Mouse (Mus musculus) stomach, postnatal 0 days (tissue): ENCODE data around the gene Neurl4. TPM values are rescaled to one million over a fixed set of nuclear protein-coding genes. Genes with fewer than 3 reads are reported as not detected.
"Not testable (repeated sequence)": the region's sequence is repeated elsewhere in the genome, so short reads cannot be mapped to it uniquely, and the experiment has no call there.

Experiments
- ATAC-seq: fragments of 200-750 bp; cut with Nextera tagmentation; 2 replicates; pipeline ENCODE4 v1.8.0; 2017; ENCODE audit not compliant: low FRiP score, low TSS enrichment
- DNase-seq: peaks from one replicate; pipeline ENCODE4 v3.0.0-alpha.2; 2016; ENCODE audit warnings: low spot score
- H3K27ac ChIP-seq: fragments of 300-500 bp; sonication (generic); replicated peaks from 2 replicates; pipeline ENCODE4 v1.5.1; 2014; ENCODE audit warnings: mild to moderate bottlenecking, control low read depth
- H3K27me3 ChIP-seq: fragments of 300-500 bp; sonication (generic); 2 replicates; pipeline ENCODE4 v1.6.1; 2014; ENCODE audit warnings: low read length; ENCODE audit not compliant: control insufficient read depth, insufficient read depth
- H3K36me3 ChIP-seq: fragments of 300-500 bp; sonication (generic); 2 replicates; pipeline ENCODE4 v1.6.1; 2014; ENCODE audit warnings: low read length, mixed read lengths; ENCODE audit not compliant: control insufficient read depth, insufficient read depth
- H3K4me1 ChIP-seq: fragments of 300-500 bp; sonication (generic); replicated peaks from 2 replicates; pipeline ENCODE4 v1.6.1; 2014; ENCODE audit warnings: antibody characterized with exemption; ENCODE audit not compliant: control insufficient read depth, insufficient read depth
- H3K4me2 ChIP-seq: fragments of 300-500 bp; sonication (generic); replicated peaks from 2 replicates; pipeline ENCODE4 v1.6.1; 2014; ENCODE audit warnings: low read depth, mild to moderate bottlenecking, control low read depth, moderate library complexity
- H3K4me3 ChIP-seq: fragments of 300-500 bp; sonication (generic); 2 replicates; pipeline ENCODE4 v1.5.1; 2014; ENCODE audit warnings: low read depth, low read length, control low read depth
- H3K9ac ChIP-seq: fragments of 300-500 bp; sonication (generic); 2 replicates; pipeline ENCODE4 v1.6.1; 2014; ENCODE audit warnings: mild to moderate bottlenecking, low read length, control low read depth, mixed read lengths
- H3K9me3 ChIP-seq: fragments of 300-500 bp; sonication (generic); 2 replicates; pipeline ENCODE4 v1.6.1; 2016; ENCODE audit warnings: low read length; ENCODE audit not compliant: control insufficient read depth
- CTCF ChIP-seq: IDR thresholded peaks from 2 replicates; pipeline ENCODE4 v1.5.1; 2016; ENCODE audit warnings: antibody characterized with exemption, low read depth, mild to moderate bottlenecking, moderate library complexity
- EP300 ChIP-seq: optimal IDR thresholded peaks from 2 replicates; pipeline ENCODE3; 2016; ENCODE audit warnings: antibody characterized with exemption
- WGBS: fragments of 180-500 bp; shearing (Covaris S2); extraction: QIAGEN DNeasy Blood & Tissue Kit; methylation state at CpG from one replicate; pipeline ENCODE4 v1.1.7; 2014; 5-methylcytosine and 5-hydroxymethylcytosine counted together
- polyA plus RNA-seq: library from polyadenylated mRNA; unstranded; fragments of >200 nt; fragmentation: Nextera tagmentation; extraction: Ambion mirVana; gene quantifications from 2 replicates; pipeline ENCODE4 v1.2.1, GENCODE M21; 2015

Neurl4 gene
- polyA plus RNA-seq: 2.3 and 3.9 TPM in 2 replicates

- Histone ChIP-seq H3K36me3 (peaks cover 8% of the 10 kb centered on the region; the same call in 1 of the 2 replicates), H3K27me3 (no peaks in the 10 kb centered on the region), H3K27ac (peak within 1 kb of the TSS; percentile 98), H3K4me3 (peak within 1 kb of the TSS; percentile 79), H3K9me3 (no peaks in the 10 kb centered on the region), H3K4me1 (peaks cover 4% of the 10 kb centered on the region; the same call in 1 of the 2 replicates), H3K4me2 (peak within 1 kb of the TSS; percentile 95), H3K9ac (peak within 1 kb of the TSS; percentile 84)
- DNase-seq: peak; percentile 93
- no peak for TF ChIP-seq CTCF
- TF ChIP-seq EP300: peak; percentile 78
- under 1% methylated on average over 31 of the region's 38 CpGs for WGBS
- peak; percentile 94 for ATAC-seq
These were observed at the start of gene Neurl4, which contains the start of gene 2810408A11Rik for GRCm38 (mm10) chr11:69900471-69901405. Gene Neurl4, plus strand, starts transcription at chr11:69901072. Gene 2810408A11Rik, minus strand, starts transcription at chr11:69900987.

- H3K27ac ChIP-seq: no peak overlapping the region
- DNase-seq: no peak
These were observed 46.9 kb upstream of the Neurl4 start for GRCm38 (mm10) chr11:69853994-69854393.

GRCm38 (mm10) chr11:69854680-69855079 lies 46.2 kb upstream of the Neurl4 start:
- no peak overlapping the region for H3K27ac ChIP-seq
- 78% methylated on average over 10 of the region's 10 CpGs for WGBS
- peaks cover 17% of the 10 kb centered on the region for H3K36me3 ChIP-seq
- ATAC-seq (no peak), DNase-seq (no peak)
- H3K9me3 ChIP-seq: no peaks in the 10 kb centered on the region
- no peak overlapping the region for H3K4me2 ChIP-seq
- TF ChIP-seq EP300 (no peak), CTCF (no peak)
- no peaks in the 10 kb centered on the region for H3K4me1 ChIP-seq
- H3K27me3 ChIP-seq: no peaks in the 10 kb centered on the region
- no peak overlapping the region for H3K4me3 ChIP-seq
- no peak overlapping the region for H3K9ac ChIP-seq

More at GRCm38 (mm10) chr11:69853994-69854393, 46.9 kb upstream of the Neurl4 start:
- Histone ChIP-seq H3K9ac (no peak overlapping the region), H3K4me3 (no peak overlapping the region), H3K27me3 (no peaks in the 10 kb centered on the region), H3K9me3 (no peaks in the 10 kb centered on the region), H3K36me3 (peaks cover 21% of the 10 kb centered on the region), H3K4me2 (no peak overlapping the region), H3K4me1 (no peaks in the 10 kb centered on the region)
- ATAC-seq: no peak
- TF ChIP-seq EP300 (no peak), CTCF (no peak)
- 48% methylated on average over 7 of the region's 7 CpGs for WGBS

DNA sequence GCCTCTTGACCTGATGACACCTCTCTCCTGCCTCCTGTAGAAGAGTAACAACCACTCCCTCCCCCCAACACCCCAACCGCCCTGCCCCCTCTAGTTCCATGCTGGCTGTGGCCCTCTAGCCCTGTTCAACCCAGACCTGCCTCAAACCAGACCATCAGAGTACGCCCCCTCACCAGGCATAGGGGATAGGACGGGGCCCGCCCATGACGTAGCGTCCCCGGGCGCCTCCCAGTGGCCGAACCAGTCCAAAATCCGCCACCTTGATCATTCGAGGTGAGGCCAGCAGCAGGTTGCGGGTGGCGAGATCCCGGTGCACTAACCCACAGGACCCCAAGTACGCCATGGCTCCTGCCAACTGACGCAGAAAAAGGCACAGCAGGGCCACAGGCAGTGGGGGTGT lies 45.5 kb upstream of the Neurl4 start:
- Histone ChIP-seq H3K4me3 (no peak overlapping the region), H3K4me1 (no peaks in the 10 kb centered on the region), H3K27me3 (no peaks in the 10 kb centered on the region), H3K36me3 (peaks cover 11% of the 10 kb centered on the region), H3K9ac (no peak overlapping the region), H3K27ac (no peak overlapping the region), H3K4me2 (no peak overlapping the region), H3K9me3 (no peaks in the 10 kb centered on the region)
- WGBS: 36% methylated on average over 16 of the region's 16 CpGs
- ATAC-seq (no peak), DNase-seq (no peak)
- TF ChIP-seq EP300 (no peak), CTCF (peak; percentile 64)

GRCm38 (mm10) chr11:69858113-69858998 lies 42.5 kb upstream of the Neurl4 start, which contains the start of gene Tnk1:
Gene Tnk1, minus strand, starts transcription at chr11:69858730.
- H3K36me3 ChIP-seq: no peaks in the 10 kb centered on the region
- no peak for TF ChIP-seq EP300
- no peak for TF ChIP-seq CTCF
- H3K4me3 ChIP-seq: peak within 1 kb of the TSS; percentile 38
- peak within 1 kb of the TSS; percentile 51 for H3K4me2 ChIP-seq
- peak; percentile 93 for DNase-seq
- 17% methylated on average over 30 of the region's 30 CpGs for WGBS
- peak; percentile 89 for ATAC-seq
- no peaks in the 10 kb centered on the region for H3K4me1 ChIP-seq
- H3K9me3 ChIP-seq: no peaks in the 10 kb centered on the region
- H3K27ac ChIP-seq: peak within 1 kb of the TSS; percentile 87
- peak within 1 kb of the TSS; percentile 52 for H3K9ac ChIP-seq
- no peaks in the 10 kb centered on the region for H3K27me3 ChIP-seq

DNA sequence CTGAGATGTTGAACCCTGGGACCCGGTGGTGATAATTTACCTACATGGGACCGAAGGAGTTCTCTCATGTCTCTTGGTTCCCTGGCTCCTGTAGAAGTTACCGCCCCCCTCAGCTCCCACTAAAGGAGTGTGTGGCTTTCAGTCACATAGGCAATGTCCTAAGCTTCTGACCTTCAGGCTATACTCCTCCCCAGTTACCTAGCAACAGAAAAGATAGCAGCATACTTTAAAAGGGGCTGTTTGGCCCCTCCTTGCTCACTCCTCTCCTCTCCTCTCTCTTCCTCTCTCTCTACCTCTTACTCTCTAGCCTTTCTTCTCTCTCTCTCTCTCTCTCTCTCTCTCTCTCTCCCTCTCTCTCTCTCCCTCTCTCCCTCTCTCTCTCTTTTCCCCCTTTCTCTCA lies 37.1 kb upstream of the Neurl4 start:
- DNase-seq, H3K9me3 ChIP-seq, H3K4me3 ChIP-seq, H3K9ac ChIP-seq, H3K4me2 ChIP-seq, ATAC-seq, H3K27me3 ChIP-seq, H3K36me3 ChIP-seq, H3K4me1 ChIP-seq, H3K27ac ChIP-seq: not testable (repeated sequence)
- WGBS: 63% methylated on average over 3 of the region's 3 CpGs
